Mouse (Mus musculus) testis, postnatal 14 days (tissue): ENCODE data around the gene Dnajc15.
"Not testable (repeated sequence)": the region's sequence is repeated elsewhere in the genome, so short reads cannot be mapped to it uniquely, and the experiment has no call there.

Source experiments
- DNase-seq: peaks from one replicate; pipeline ENCODE4 v3.0.0; 2021; ENCODE audit warnings: low spot score

The Dnajc15 gene

DNA sequence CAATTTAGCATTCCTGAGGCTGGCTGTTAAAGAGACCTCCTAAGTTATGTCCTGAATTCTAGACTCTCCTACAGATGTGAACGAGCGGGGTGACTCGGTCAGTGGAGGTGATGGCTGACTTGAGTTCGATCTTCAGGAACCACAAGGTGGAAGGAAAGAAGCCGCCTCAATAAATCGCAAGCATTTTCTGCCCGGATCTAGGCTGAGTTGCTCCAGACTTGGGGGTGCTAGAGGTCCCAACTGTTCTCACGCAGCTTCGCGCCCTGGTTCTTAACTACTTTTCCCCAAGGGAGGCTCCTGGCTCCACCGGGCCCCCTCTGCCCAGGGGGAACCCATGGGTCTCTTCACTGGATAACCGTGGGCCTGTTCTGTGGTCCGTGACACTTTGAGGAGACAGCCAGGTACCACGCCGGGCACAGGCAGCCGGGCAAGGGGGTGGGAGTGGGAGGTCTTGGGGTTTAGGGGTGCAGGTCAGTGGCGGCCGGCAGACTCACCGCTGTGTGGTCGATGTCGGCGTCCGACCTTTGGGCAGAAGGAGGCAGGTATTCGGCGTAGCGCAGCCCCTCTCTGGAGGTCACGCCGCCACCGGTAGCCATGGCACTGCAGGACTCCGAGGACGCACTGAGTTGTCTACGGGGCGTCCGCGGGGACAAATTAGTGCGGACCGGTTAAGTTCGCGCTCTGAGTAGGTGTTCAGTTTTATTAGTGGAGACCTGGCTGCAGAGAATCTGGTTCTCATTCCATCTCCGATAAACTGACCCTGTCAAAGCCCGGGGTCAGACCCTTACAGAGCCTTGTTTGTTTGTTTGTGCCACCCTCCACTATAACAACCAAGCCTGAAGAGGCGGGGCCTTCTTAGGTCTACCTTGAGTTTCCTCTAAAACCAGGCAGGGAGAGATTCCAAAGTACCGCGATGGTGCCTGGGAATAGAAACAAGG is at the start of gene Dnajc15:
TSS of gene Dnajc15 (minus strand) at position 822 of the 938 bp plus-strand sequence.
- peak; percentile 89 for DNase-seq

DNA sequence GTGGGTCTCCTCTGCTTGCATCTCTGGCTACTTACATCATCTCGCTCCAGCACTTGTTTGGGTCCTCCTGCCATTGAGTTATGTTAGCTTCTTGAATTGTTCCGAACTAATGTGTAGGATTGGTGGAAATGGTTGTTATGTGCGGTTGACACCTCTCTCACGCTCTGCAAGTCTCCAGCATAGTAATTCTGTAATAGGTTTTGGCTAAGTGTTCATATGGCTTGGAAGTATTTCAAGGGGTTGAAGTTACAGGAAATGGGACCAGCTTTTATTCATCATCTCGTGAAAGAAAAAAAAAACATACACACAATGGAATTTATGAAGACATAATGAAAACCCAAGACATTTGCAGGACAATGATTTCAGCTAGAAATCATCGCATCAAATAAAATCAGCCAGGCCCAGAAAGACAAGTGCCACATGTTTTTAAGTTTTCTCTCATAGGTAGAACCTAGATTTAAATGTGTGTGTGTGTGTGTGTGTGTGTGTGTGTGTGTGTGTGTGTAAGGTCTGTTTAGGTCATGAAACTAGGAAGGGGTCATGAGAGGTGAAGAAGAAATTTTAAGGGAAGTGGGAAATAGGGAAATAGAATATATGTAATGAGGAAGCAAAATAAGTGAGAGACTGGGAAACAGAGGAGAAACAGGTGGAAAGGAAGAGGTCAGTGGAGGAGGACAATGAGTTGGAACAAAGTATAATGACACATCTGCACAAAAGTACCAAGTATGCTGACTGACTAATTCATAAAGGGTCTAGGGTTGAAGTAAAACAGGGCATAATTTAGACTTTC is 48.3 kb upstream of the Dnajc15 start:
- no peak for DNase-seq

DNA sequence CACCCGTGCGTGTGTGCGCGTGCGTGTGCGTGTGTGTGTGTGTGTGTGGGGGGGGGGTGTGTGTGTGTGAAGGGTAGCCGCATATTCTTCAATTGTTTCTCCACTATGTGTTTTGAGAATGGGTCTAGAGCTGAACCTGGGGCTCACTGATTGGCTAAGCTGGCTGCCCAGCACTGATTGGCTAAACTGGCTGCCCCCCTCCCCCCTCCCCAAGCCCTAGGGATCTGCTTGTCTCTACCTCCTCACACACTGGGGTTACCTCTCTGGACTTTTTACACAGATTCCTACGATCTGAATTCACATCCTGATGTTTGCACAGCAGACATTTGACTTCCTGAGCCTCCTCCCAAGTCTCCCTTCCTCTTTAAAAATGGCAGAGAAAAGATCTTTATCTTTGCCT is 46.7 kb upstream of the Dnajc15 start:
- no peak for DNase-seq

DNA sequence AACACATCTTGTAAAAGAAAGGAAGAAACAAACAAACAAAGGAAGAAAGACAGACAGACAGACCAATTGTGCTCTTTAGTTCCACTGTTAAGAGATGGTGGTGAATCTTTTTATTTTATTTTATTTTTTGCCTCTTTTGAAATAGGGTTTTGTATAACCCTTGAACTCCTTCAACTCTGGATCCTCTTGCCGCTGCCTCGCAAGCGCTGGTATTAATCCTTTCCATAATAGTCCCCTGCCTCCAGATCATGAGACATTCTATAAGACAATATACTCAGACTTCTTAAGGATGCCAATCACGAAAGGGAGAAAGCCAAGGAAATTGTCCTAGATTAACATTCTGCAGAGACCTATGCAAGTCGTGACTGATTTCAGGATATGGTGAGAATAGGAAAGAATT is 40.9 kb upstream of the Dnajc15 start:
- DNase-seq = no peak

DNA sequence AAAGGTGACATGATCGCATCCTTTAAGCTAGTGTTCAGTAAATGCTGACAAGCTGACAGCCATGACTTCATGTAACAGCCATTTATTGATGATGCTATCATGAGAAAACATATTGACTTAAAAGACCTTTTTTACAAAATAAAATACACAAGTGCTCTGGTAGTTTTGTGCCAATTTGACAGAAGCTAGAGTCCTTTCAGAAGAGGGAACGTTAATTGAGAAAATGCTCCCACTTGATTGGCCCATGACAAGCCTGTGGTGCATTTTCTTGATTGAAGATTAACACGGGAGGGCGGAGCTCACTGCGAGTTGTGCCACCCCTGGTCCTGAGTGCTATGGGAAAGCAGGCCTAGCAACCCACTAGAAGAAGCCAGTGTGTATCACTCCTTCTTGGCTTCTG is 31.7 kb upstream of the Dnajc15 start:
- DNase-seq = no peak

DNA sequence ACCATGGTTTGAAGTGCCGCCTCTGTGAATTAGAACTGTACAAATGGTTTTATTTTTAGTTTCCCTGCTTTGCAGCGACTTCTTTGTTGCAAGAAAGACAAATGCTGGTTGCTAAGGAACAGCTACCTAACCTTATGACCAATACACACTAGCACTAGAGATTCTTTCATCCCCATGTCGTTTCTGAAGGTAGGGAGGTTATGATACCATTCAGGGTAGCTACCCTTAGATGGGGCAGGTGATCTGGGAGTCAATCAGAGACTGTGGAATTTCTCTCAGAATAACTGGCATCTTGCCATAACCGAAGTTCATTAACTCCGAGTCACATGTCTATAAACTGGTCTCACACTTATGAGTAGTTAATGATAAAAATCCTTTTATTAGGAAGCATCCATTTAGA is 30.5 kb upstream of the Dnajc15 start:
- no peak for DNase-seq

DNA sequence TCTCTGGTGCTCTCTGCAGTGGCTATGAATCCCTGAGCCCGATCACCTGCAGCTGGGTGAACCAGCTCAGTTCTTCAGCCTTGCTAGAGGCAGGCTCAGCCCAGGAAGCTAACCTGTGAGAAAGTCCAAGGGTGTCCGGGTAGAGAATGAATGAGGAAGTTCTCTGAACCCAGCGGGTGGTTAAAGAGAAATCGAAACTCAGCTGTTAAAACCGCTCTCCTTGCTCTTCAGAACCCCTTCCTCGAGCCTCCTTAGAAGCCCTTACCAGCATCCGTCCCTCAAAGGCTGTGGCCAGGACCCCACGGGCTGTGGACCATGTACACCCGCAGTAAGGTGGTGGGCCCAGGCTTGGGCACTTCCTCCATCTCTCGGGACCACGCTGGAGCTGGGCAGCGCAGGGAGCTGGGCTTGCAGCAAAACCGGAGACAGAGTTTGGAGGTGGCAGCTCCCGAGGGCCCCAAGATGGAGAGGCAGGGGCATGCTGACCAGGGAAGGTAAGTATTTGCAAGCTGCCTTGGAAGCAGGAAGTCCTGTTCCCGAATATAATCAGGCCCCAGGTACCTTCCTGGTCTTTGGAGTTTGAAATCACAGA is 29.3 kb upstream of the Dnajc15 start, which contains the start of gene Epsti1:
TSS of gene Epsti1 (plus strand) at position 69 of the 592 bp plus-strand sequence.
- DNase-seq = no peak

DNA sequence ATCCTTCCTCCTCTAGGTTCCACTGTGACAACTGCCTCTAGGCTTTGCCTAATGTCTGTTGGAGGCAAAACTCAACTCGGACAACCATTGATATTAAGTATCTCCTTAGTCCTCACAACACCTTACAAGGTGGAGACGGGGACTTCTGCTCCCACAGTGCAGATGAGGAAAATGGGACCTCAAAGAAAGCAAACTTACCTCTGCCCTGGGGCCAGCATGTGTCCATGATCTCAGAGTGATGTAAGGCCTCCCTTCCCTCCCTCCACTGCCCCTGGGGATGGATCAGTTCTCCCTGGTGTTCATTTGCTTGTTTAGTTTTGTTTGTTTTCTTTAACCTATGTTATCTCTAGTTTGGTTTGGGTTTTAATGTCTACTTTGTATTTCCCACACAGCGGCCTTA is 27.6 kb upstream of the Dnajc15 start:
- DNase-seq = no peak

DNA sequence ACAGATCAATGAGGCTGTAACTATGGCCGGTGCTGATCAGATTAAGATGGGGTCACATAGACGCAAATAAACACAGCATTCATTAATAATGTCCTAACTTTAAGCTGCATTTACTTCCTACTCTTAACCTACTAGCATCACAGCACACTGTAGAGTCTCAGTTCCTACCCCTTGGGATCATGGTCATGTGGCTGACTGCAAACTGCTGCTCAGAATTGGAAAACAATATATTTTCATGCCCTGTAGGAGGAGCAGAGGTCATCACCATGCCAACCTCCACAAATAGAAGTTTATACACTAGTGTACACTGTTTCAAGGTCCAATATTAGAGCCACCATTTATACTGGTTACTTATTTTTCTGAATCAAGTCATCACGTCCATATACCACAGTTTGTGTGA is 21.0 kb upstream of the Dnajc15 start:
- no peak for DNase-seq

DNA sequence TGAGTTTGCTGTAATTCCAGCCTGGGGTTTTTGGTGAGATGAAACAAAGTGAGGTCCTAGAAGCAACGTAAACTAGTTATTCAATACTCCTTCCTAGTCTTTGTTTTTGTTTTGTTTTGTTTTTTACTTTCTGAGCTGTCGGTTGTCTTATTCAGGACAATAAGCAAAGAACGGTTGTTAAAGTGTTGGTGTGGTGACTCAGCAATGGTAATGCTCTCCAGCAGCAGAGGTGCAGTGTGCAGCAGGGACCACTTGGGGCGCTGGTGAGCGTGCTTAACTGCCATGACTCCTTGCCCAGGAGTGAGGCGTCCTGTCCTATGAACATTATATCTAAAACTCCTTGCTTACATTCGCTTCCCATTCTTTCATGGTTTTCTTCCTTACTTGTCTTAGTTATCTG is 15.0 kb upstream of the Dnajc15 start:
- DNase-seq = no peak

DNA sequence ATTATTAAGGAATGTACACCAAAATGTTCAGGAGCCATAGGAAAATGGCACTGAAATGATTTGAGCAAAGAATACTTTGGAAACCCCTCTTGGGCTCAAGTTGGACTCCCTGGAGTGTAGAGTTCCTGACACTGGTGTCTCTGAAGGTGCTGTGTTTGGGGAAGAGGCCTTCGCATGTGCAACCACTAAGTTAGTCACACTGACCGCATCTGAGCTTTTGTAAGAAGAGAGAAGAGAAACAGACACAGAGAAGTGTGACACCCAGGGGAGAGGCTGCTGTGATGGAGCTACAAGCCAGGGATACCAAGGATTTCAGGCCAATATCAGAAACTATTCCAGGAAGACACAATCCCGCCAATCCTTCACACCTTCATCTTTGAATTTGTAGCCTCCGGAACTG is 12.0 kb upstream of the Dnajc15 start:
- no peak for DNase-seq

DNA sequence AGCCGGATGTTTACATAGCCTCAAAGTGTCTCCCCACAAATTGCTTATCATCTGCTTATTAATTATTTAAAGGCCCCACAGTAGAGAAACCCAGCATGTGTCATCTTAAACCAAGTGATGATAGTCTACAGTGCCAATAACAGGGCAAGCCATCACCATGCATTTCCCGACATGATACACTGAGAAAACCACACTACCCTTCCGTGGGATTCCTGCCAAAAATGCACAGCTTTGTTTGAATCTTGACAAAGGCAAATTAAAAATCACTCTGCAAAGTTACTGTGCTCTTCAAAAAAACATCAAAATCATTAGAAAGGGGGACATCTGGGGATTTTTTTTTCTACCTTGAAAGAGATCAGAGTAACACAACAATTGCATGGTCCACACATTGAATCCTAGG is 11.5 kb upstream of the Dnajc15 start:
- no peak for DNase-seq

DNA sequence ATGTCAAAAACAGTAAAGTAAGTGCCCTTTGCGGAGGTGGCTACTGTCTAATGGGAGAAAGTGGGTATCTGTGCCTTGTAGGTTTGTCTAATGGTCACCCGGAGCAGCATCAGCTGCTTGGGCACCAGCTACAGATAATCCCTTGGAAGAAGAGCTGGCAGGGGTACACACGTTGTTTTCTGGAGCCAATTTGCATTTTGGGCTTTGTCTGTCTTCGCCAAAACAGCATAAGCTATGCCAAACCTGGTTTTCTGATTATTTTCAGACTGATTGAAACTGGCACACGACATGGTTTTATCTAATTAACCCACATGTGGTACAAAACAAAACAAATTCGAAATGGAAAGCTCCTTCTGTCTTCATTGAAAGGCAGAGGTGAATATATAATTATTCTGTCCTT is 7.7 kb upstream of the Dnajc15 start:
- DNase-seq = no peak

DNA sequence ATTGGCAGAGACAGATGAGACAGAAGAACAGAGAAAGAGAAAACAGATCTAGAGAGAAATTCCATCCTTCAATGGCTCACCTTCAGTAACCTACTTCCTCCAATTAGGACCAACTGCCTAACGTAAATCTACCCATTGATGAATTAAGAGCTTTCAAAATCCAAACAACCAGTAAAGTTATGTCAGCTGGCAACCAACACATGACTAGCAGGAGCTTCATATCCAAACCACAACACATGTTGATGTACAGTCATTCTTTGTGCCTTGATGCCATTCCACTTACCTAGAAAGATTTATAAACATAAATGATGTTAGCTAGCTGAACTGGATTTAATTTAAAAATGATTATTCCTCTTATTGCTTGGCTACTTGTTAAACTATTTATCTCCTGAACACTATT is 7.1 kb upstream of the Dnajc15 start:
- no peak for DNase-seq

DNA sequence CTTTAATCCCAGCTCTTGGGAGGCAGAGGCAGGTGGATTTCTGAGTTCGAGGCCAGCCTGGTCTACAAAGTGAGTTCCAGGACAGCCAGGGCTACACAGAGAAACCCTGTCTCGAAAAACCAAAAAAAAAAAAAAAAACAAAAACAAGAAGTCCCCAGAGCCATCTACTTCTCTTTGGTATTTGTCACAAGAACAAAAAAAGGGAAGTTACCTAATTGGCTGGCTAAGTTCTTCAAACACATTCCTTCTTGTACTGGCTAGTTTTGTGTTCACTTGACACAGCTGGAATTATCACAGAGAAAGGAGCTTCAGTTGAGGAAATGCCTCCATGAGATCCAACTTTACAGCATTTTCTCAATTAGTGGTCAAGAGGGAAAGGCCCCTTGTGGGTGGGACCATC is 3.0 kb upstream of the Dnajc15 start:
- not testable (repeated sequence) for DNase-seq

DNA sequence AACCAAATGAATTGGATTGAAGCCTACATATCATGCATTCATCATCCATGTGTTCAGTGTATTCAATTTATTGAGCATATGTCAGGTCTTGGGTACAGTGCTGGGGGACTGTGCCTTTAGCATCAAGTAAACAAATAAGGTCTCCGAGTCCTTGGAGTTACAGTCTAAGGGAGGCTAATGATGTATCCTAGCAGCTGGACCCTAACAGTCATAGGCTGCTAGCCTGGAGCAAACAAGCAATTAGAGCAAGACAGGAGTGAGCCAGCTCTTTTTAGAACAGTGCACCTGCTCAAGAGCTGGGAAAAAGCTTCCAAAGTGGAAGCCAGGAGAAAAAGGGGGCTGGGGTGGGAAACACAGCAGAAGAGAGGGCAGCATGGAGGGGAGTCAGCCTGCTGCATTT is 1.3 kb upstream of the Dnajc15 start:
- no peak for DNase-seq

DNA sequence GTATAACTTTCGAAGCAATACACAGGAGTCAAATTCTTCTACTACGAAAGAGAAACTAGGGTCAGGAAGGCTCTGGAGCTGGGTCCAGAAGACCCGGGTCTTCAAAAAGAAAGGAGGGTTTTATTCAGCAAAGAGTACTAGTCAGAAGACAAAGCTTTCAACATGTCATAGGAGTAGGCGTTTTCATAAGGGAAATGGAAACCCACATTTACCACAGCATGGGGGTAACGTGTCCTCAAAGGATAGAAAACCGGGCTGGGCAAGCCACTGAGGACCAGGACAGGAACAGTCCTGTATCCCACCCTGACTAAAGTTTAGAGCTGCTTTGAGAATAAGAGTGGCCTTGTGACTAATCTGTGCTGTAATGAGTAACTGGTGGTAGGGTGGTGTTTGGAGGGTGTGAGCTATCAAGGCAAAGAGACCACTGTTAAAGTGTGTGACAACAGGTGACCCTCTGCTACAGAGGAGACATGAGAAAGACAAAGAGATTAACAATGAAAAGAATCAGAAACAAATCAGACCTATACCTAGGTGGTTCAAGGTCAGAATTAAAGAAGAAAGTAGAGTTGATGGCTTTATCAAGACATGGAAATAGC is 3.4 kb downstream of the Dnajc15 start:
- DNase-seq = no peak

DNA sequence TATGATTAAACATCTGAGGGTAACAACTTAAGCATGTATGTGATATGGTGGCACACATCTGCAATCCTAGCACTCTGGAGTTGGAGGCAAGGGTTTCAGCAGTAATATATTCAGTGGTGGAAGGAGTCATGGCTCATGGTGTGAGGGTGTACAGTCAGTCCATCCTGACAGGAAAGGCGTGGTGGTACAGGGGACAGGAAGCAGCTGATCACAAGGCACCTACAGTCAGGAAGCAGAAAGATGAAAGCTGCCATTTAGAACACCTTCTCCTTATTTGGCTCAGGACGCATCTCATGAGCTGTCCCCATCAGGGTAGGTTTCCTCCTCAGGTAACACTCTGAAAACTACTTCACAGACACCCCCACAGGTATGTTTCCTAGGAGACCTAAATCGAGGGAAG is 4.0 kb downstream of the Dnajc15 start:
- DNase-seq = no peak

DNA sequence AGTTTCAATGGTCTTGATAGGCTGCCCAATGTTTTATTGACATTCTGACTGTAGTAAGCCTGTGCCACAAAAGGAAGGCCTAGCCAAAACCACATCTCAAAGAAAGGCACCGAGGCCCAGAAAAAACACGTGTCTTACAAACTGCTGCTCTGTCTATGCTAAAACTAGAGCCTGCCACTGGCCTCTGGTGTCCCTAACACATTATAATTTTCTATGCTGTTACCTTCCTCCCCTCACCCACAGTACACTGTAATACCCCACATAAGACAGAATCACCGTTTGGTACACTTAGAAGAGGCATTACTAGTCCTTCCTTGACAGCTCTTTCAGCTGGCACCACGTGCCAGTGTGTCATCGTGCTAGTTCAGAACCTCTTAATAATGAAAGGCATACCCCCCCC is 7.3 kb downstream of the Dnajc15 start:
- no peak for DNase-seq

DNA sequence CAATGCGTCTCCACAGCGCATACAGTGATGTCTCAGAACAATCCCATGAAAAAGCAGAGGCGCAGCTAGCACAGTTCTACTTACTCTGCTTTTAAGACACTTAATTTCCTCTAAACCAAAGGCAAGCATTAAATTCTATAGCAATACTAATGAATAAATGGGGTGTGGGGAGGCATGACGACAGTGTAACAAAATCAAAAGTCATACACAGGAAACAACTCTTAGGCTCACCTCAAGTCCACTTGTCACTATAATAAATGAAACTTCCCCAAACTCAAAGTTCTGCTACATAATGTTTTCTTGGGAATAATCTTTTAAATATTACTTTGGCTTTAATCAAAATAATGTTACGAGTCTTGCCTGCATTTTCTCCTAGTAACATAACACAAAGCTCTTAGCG is 10.4 kb downstream of the Dnajc15 start:
- DNase-seq = no peak

DNA sequence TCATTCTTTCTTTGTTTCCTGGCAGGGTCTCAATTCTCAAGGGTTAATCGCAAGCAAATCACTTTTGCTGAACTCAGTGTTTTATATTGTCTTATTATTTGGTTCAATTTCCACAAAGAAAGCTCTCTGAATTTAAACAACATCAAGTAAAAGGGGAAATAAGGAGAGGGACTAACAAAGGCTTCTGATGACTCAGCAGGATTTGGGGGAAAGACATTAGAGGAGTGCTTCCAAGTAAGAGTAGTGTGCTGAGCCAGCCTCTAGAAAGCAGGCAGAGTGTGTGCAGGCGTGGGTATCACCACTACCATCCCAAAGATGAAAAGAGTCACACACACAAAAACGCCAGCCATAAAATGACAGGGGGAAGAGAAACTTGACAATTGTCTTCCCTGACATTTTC is 10.9 kb downstream of the Dnajc15 start:
- no peak for DNase-seq

DNA sequence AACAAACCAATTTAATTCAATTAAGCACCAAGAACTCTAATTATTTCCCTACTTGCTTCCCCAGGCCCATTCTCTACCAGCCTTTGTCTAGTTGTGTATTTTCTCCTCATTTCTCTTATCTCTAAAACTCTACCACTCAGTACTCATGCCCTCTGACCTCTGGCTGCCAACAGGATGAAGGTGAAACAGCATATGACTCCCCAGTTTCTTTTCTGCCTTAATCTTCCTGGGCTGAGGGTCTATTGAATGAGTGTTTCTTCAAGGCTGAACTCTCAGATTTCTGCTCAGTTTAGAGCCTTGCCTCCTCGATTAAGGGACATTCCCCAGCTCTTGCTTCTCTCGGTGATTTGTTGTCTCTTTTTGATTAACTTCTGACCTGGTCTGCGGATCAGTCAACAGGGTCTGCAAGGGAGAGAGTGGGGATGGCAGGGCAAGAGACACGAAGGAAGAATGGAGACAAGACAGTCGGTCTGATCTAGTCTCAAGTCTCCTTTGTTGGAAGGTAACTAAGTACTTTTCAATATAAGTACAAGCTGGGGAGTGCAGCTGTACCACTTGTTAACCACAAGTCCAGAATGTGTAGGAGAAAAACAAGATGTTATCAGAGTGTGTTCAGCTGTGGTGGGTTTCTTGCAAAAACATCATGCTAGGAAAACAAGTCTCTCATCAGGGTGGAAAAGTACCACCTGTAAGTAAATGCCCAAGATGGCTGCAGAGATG is 13.9 kb downstream of the Dnajc15 start:
- DNase-seq = no peak
